Mouse (Mus musculus): ENCODE results near the gene Cdh13. TPM values are rescaled to one million over a fixed set of nuclear protein-coding genes. Genes with fewer than 3 reads are reported as not detected.

Gene Cdh13
- polyA plus RNA-seq, 1 experiment: not detected

- Histone ChIP-seq H3K4me1 (no peaks in the 10 kb centered on the region), H3K9me3 (peaks cover 72% of the 10 kb centered on the region), H3K36me3 (replicated peaks; ENCODE audit: low read length) (no peaks in the 10 kb centered on the region), H3K4me3 (replicated peaks) (no peak overlapping the region), H3K27me3 (replicated peaks) (no peaks in the 10 kb centered on the region)
- TF ChIP-seq GATA1 (IDR thresholded peaks at IDR 0.05; ENCODE audit: borderline replicate concordance, low read length) (no peak), FLI1 (IDR thresholded peaks at IDR 0.05; ENCODE audit: low read length) (no peak)
Observed at GRCm38 (mm10) chr8:118569366-118569765, 285.8 kb downstream of the Cdh13 start.

GRCm38 (mm10) chr8:118581256-118581655 is 297.7 kb downstream of the Cdh13 start:
- H3K4me1 ChIP-seq: no peaks in the 10 kb centered on the region
- no peak overlapping the region for H3K4me3 ChIP-seq (replicated peaks)
- TF ChIP-seq GATA1 (IDR thresholded peaks at IDR 0.05; ENCODE audit: borderline replicate concordance, low read length): no peak
- no peak for TF ChIP-seq FLI1 (IDR thresholded peaks at IDR 0.05; ENCODE audit: low read length)
- peaks cover 80% of the 10 kb centered on the region for H3K9me3 ChIP-seq
- H3K27me3 ChIP-seq (replicated peaks): no peaks in the 10 kb centered on the region
- no peaks in the 10 kb centered on the region for H3K36me3 ChIP-seq (replicated peaks; ENCODE audit: low read length)

GRCm38 (mm10) chr8:118582185-118582584 is 298.7 kb downstream of the Cdh13 start:
- TF ChIP-seq GATA1 (IDR thresholded peaks at IDR 0.05; ENCODE audit: borderline replicate concordance, low read length): no peak
- no peak for TF ChIP-seq FLI1 (IDR thresholded peaks at IDR 0.05; ENCODE audit: low read length)
- Histone ChIP-seq H3K36me3 (replicated peaks; ENCODE audit: low read length) (no peaks in the 10 kb centered on the region), H3K9me3 (peaks cover 77% of the 10 kb centered on the region), H3K4me1 (no peaks in the 10 kb centered on the region), H3K4me3 (replicated peaks) (no peak overlapping the region), H3K27me3 (replicated peaks) (no peaks in the 10 kb centered on the region)

- Histone ChIP-seq H3K4me1 (no peaks in the 10 kb centered on the region), H3K9me3 (peaks cover 72% of the 10 kb centered on the region), H3K4me3 (replicated peaks) (no peak overlapping the region), H3K36me3 (replicated peaks; ENCODE audit: low read length) (no peaks in the 10 kb centered on the region), H3K27me3 (replicated peaks) (no peaks in the 10 kb centered on the region)
- TF ChIP-seq GATA1 (IDR thresholded peaks at IDR 0.05; ENCODE audit: borderline replicate concordance, low read length): no peak
- no peak for TF ChIP-seq FLI1 (IDR thresholded peaks at IDR 0.05; ENCODE audit: low read length)
Observed at GRCm38 (mm10) chr8:118587981-118588380, 304.4 kb downstream of the Cdh13 start.

- Histone ChIP-seq H3K36me3 (replicated peaks; ENCODE audit: low read length) (no peaks in the 10 kb centered on the region), H3K4me1 (no peaks in the 10 kb centered on the region), H3K27me3 (replicated peaks) (no peaks in the 10 kb centered on the region), H3K4me3 (replicated peaks) (peak overlapping the region; percentile 25), H3K9me3 (peaks cover 91% of the 10 kb centered on the region)
- TF ChIP-seq FLI1 (IDR thresholded peaks at IDR 0.05; ENCODE audit: low read length) (no peak), GATA1 (IDR thresholded peaks at IDR 0.05; ENCODE audit: borderline replicate concordance, low read length) (no peak)
Observed at GRCm38 (mm10) chr8:118596816-118597215, 313.3 kb downstream of the Cdh13 start.

- Histone ChIP-seq H3K36me3 (replicated peaks; ENCODE audit: low read length) (no peaks in the 10 kb centered on the region), H3K27me3 (replicated peaks) (no peaks in the 10 kb centered on the region), H3K4me3 (replicated peaks) (peak overlapping the region; percentile 10), H3K4me1 (no peaks in the 10 kb centered on the region), H3K9me3 (peaks cover 91% of the 10 kb centered on the region)
- TF ChIP-seq FLI1 (IDR thresholded peaks at IDR 0.05; ENCODE audit: low read length) (no peak), GATA1 (IDR thresholded peaks at IDR 0.05; ENCODE audit: borderline replicate concordance, low read length) (no peak)
Observed at GRCm38 (mm10) chr8:118601376-118601775, 317.8 kb downstream of the Cdh13 start.

- peaks cover 90% of the 10 kb centered on the region for H3K9me3 ChIP-seq
- TF ChIP-seq GATA1 (IDR thresholded peaks at IDR 0.05; ENCODE audit: borderline replicate concordance, low read length) (no peak), FLI1 (IDR thresholded peaks at IDR 0.05; ENCODE audit: low read length) (no peak)
Observed at GRCm38 (mm10) chr8:118602074-118602473, 318.5 kb downstream of the Cdh13 start.

GRCm38 (mm10) chr8:118611551-118611950 is 328.0 kb downstream of the Cdh13 start:
- Histone ChIP-seq H3K36me3 (replicated peaks; ENCODE audit: low read length) (no peaks in the 10 kb centered on the region), H3K27me3 (replicated peaks) (no peaks in the 10 kb centered on the region), H3K4me1 (no peaks in the 10 kb centered on the region), H3K4me3 (replicated peaks) (peak overlapping the region; percentile 79), H3K9me3 (peaks cover 79% of the 10 kb centered on the region)
- TF ChIP-seq GATA1 (IDR thresholded peaks at IDR 0.05; ENCODE audit: borderline replicate concordance, low read length): no peak
- no peak for TF ChIP-seq FLI1 (IDR thresholded peaks at IDR 0.05; ENCODE audit: low read length)

More at GRCm38 (mm10) chr8:118602074-118602473, 318.5 kb downstream of the Cdh13 start:
- Histone ChIP-seq H3K4me1 (no peaks in the 10 kb centered on the region), H3K27me3 (replicated peaks) (no peaks in the 10 kb centered on the region), H3K36me3 (replicated peaks; ENCODE audit: low read length) (no peaks in the 10 kb centered on the region), H3K4me3 (replicated peaks) (no peak overlapping the region)

- Histone ChIP-seq H3K4me1 (no peaks in the 10 kb centered on the region), H3K9me3 (peaks cover 84% of the 10 kb centered on the region), H3K27me3 (replicated peaks) (no peaks in the 10 kb centered on the region), H3K36me3 (replicated peaks; ENCODE audit: low read length) (no peaks in the 10 kb centered on the region), H3K4me3 (replicated peaks) (no peak overlapping the region)
- TF ChIP-seq GATA1 (IDR thresholded peaks at IDR 0.05; ENCODE audit: borderline replicate concordance, low read length): no peak
- TF ChIP-seq FLI1 (IDR thresholded peaks at IDR 0.05; ENCODE audit: low read length): no peak
Observed at GRCm38 (mm10) chr8:118618195-118618594, 334.7 kb downstream of the Cdh13 start.

- H3K9me3 ChIP-seq: peaks cover 76% of the 10 kb centered on the region
- TF ChIP-seq FLI1 (IDR thresholded peaks at IDR 0.05; ENCODE audit: low read length) (no peak), GATA1 (IDR thresholded peaks at IDR 0.05; ENCODE audit: borderline replicate concordance, low read length) (no peak)
- H3K4me3 ChIP-seq (replicated peaks): no peak overlapping the region
Observed at GRCm38 (mm10) chr8:118626425-118626824, 342.9 kb downstream of the Cdh13 start.

GRCm38 (mm10) chr8:118627737-118628136 is 344.2 kb downstream of the Cdh13 start:
- Histone ChIP-seq H3K27me3 (replicated peaks) (no peaks in the 10 kb centered on the region), H3K9me3 (peaks cover 79% of the 10 kb centered on the region), H3K4me3 (replicated peaks) (no peak overlapping the region), H3K4me1 (no peaks in the 10 kb centered on the region), H3K36me3 (replicated peaks; ENCODE audit: low read length) (no peaks in the 10 kb centered on the region)
- TF ChIP-seq GATA1 (IDR thresholded peaks at IDR 0.05; ENCODE audit: borderline replicate concordance, low read length): no peak
- no peak for TF ChIP-seq FLI1 (IDR thresholded peaks at IDR 0.05; ENCODE audit: low read length)

More at GRCm38 (mm10) chr8:118626425-118626824, 342.9 kb downstream of the Cdh13 start:
- no peaks in the 10 kb centered on the region for H3K36me3 ChIP-seq (replicated peaks; ENCODE audit: low read length)
- H3K27me3 ChIP-seq (replicated peaks): no peaks in the 10 kb centered on the region
- H3K4me1 ChIP-seq: no peaks in the 10 kb centered on the region

All from megakaryocyte, embryonic 14.5 days (primary cell).